Mouse (Mus musculus) forebrain, embryonic 11.5 days (tissue): Measurements from ENCODE around the gene Arl5c. TPM values are rescaled to one million over a fixed set of nuclear protein-coding genes. Genes with fewer than 3 reads are reported as not detected.
"Not testable (repeated sequence)": the region's sequence is repeated elsewhere in the genome, so short reads cannot be mapped to it uniquely, and the experiment has no call there.

Experiments
- ATAC-seq: fragments of 200-750 bp; cut with Nextera tagmentation; replicated peaks from 2 replicates; pipeline ENCODE4 v1.8.0; 2017; ENCODE audit warnings: moderate TSS enrichment; ENCODE audit not compliant: low FRiP score
- DNase-seq: peaks from one replicate; pipeline ENCODE4 v3.0.0-alpha.2; 2017; ENCODE audit warnings: low spot score
- H3K27ac ChIP-seq: fragments of 300-500 bp; sonication (generic); 2 replicates; pipeline ENCODE4 v1.5.1; 2014; ENCODE audit warnings: low read depth, low read length
- H3K27me3 ChIP-seq: fragments of 300-500 bp; sonication (generic); 2 replicates; pipeline ENCODE4 v1.6.1; 2014; ENCODE audit warnings: mild to moderate bottlenecking, low read length, mixed read lengths; ENCODE audit not compliant: control insufficient read depth, insufficient read depth
- H3K36me3 ChIP-seq: fragments of 300-500 bp; sonication (generic); 2 replicates; pipeline ENCODE4 v1.6.1; 2014; ENCODE audit warnings: mild to moderate bottlenecking, low read length, moderate library complexity, mixed read lengths; ENCODE audit not compliant: control insufficient read depth, insufficient read depth
- H3K4me1 ChIP-seq: fragments of 300-500 bp; sonication (generic); replicated peaks from 2 replicates; pipeline ENCODE4 v1.6.1; 2014; ENCODE audit warnings: low read length, mixed read lengths; ENCODE audit not compliant: control insufficient read depth, insufficient read depth
- H3K4me2 ChIP-seq: fragments of 300-500 bp; sonication (generic); 2 replicates; pipeline ENCODE4 v1.6.1; 2014; ENCODE audit warnings: low read depth, mild to moderate bottlenecking, low read length, moderate library complexity, mixed read lengths; ENCODE audit not compliant: severe bottlenecking
- H3K4me3 ChIP-seq: fragments of 300-500 bp; sonication (generic); 2 replicates; pipeline ENCODE4 v1.5.1; 2014; ENCODE audit warnings: low read depth, low read length
- H3K9ac ChIP-seq: fragments of 300-500 bp; sonication (generic); 2 replicates; pipeline ENCODE4 v1.6.1; 2014; ENCODE audit warnings: low read length
- H3K9me3 ChIP-seq: fragments of 300-500 bp; sonication (generic); 2 replicates; pipeline ENCODE4 v1.6.1; 2016; ENCODE audit warnings: low read length, mixed read lengths; ENCODE audit not compliant: control insufficient read depth
- WGBS: fragments of 180-500 bp; shearing (Covaris S2); extraction: QIAGEN DNeasy Blood & Tissue Kit; methylation state at CpG from one replicate; pipeline ENCODE4 v1.1.7; 2014; 5-methylcytosine and 5-hydroxymethylcytosine counted together
- microRNA-seq: library from miRNA; unstranded; fragments of <30 nt; microRNA quantifications from one replicate; pipeline ENCODE4, GENCODE M21; 2016; ENCODE audit not compliant: insufficient number of aligned reads
- polyA plus RNA-seq: library from polyadenylated mRNA; unstranded; fragments of >200 nt; fragmentation: Nextera tagmentation; extraction: Ambion mirVana; gene quantifications from 2 replicates; pipeline ENCODE4 v1.2.1, GENCODE M21; 2014

The Arl5c gene
- polyA plus RNA-seq, 1 experiment from 2014 or later: 10.4 TPM

GRCm38 (mm10) chr11:97945738-97946289 lies 50.2 kb downstream of the Arl5c start:
- not testable (repeated sequence) for ATAC-seq, H3K27me3 ChIP-seq, H3K9ac ChIP-seq, H3K4me2 ChIP-seq, H3K36me3 ChIP-seq, H3K27ac ChIP-seq, H3K4me3 ChIP-seq, DNase-seq, H3K9me3 ChIP-seq
- 94% methylated on average over 7 of the region's 7 CpGs for WGBS
- H3K4me1 ChIP-seq: peaks cover 11% of the 10 kb centered on the region

GRCm38 (mm10) chr11:97945031-97945430 lies 51.0 kb downstream of the Arl5c start:
- no peak overlapping the region for H3K4me3 ChIP-seq
- no peak overlapping the region for H3K4me2 ChIP-seq
- no peaks in the 10 kb centered on the region for H3K27me3 ChIP-seq
- no peaks in the 10 kb centered on the region for H3K9me3 ChIP-seq
- WGBS: 86% methylated on average over 10 of the region's 10 CpGs
- peaks cover 5% of the 10 kb centered on the region; the same call in 1 of the 2 replicates for H3K4me1 ChIP-seq
- ATAC-seq: no peak
- no peak overlapping the region for H3K9ac ChIP-seq
- no peaks in the 10 kb centered on the region for H3K36me3 ChIP-seq
- H3K27ac ChIP-seq: no peak overlapping the region
- DNase-seq: no peak

GRCm38 (mm10) chr11:97943256-97943655 lies 52.7 kb downstream of the Arl5c start:
- ATAC-seq (no peak), DNase-seq (no peak)
- Histone ChIP-seq H3K36me3 (no peaks in the 10 kb centered on the region), H3K27ac (no peak overlapping the region), H3K9ac (no peak overlapping the region), H3K9me3 (no peaks in the 10 kb centered on the region), H3K27me3 (no peaks in the 10 kb centered on the region), H3K4me2 (no peak overlapping the region), H3K4me3 (no peak overlapping the region), H3K4me1 (no peaks in the 10 kb centered on the region)
- WGBS: 86% methylated on average over 5 of the region's 5 CpGs

GRCm38 (mm10) chr11:97942420-97943111 lies 53.4 kb downstream of the Arl5c start:
- Histone ChIP-seq H3K36me3 (no peaks in the 10 kb centered on the region), H3K9me3 (no peaks in the 10 kb centered on the region), H3K27ac (no peak overlapping the region), H3K4me3 (no peak overlapping the region), H3K27me3 (no peaks in the 10 kb centered on the region), H3K9ac (no peak overlapping the region), H3K4me1 (no peaks in the 10 kb centered on the region), H3K4me2 (no peak overlapping the region)
- ATAC-seq (no peak), DNase-seq (no peak)
- whole genome bisulfite sequencing: 85% methylated on average over 15 of the region's 15 CpGs

Small RNA genes lying within 50 kb of the gene (microRNA-seq; reads per million reads assigned to microRNA genes)
- not detected for gene Gm22461
- not detected for gene Gm27597

Other genes with a start within 250 kb of the Arl5c start
- 16.3 and 19.5 TPM in 2 replicates for gene Cwc25, start 229.6 kb downstream of the Arl5c start, polyA plus RNA-seq
- 0.44 TPM in 1 of 2 replicates, not detected in the other for gene 1700001P01Rik, start 220.3 kb downstream of the Arl5c start, polyA plus RNA-seq
- 400 and 454 TPM in 2 replicates for gene Rpl23, start 213.7 kb downstream of the Arl5c start, polyA plus RNA-seq
- gene Lasp1, start 197.2 kb downstream of the Arl5c start, polyA plus RNA-seq: 77.6 and 77.8 TPM in 2 replicates
- 13.3 and 17.7 TPM in 2 replicates for gene B230217C12Rik, start 155.4 kb downstream of the Arl5c start, polyA plus RNA-seq
- gene Fbxo47, start 112.0 kb downstream of the Arl5c start, polyA plus RNA-seq: 0.40 and 0.83 TPM in 2 replicates
- gene Plxdc1, start 9.7 kb downstream of the Arl5c start, polyA plus RNA-seq: 0.20 TPM in 1 of 2 replicates, not detected in the other
- 9.6 and 11.1 TPM in 2 replicates for gene Cacnb1, start 26.9 kb upstream of the Arl5c start, polyA plus RNA-seq
- 897 and 919 TPM in 2 replicates for gene Rpl19, start 30.5 kb upstream of the Arl5c start, polyA plus RNA-seq
- 0.81 and 0.86 TPM in 2 replicates for gene Stac2, start 57.3 kb upstream of the Arl5c start, polyA plus RNA-seq
- 19.4 and 33.4 TPM in 2 replicates for gene Fbxl20, start 154.2 kb upstream of the Arl5c start, polyA plus RNA-seq
- 75.5 and 81.7 TPM in 2 replicates for gene Med1, start 197.1 kb upstream of the Arl5c start, polyA plus RNA-seq
- gene Cdk12, start 206.9 kb upstream of the Arl5c start, polyA plus RNA-seq: 16.1 and 18.2 TPM in 2 replicates